Mouse (Mus musculus) C2C12 (cell line): Measurements from ENCODE around the gene Ldlrap1.

Experiments used
- CTCF ChIP-seq: IDR thresholded peaks from one replicate; pipeline ENCODE4 v1.5.1; 2011; ENCODE audit not compliant: control insufficient read depth, insufficient read depth, insufficient read length
- USF1 ChIP-seq: IDR thresholded peaks from one replicate; pipeline ENCODE4 v1.6.1; 2011; ENCODE audit warnings: low read depth, mild to moderate bottlenecking, control low read depth, moderate library complexity

DNA sequence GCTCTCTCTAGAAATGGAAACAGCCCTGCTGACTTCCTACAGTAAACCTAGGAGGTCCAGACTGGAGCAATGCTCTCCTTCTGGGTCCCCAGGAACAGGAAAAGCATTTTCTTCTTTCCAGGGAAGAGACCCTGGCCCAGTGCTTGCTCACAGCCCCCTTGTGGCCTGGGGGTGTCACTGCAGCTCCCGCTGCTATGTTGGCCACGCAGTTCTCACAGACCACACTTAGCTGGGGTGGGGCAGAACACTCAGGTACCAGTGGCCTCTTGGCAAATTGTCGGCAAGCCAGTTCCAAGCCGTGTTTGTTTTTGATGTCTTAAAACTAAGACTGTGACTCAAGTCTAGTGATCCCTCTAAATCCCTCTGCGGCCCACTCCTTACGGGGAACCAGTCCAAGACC lies 65.9 kb downstream of the Ldlrap1 start:
- TF ChIP-seq CTCF = peak; percentile 90
- no peak for TF ChIP-seq USF1
